Mouse (Mus musculus) embryo, embryonic 10.5 days (tissue): ENCODE measurements around the gene Phf3.
"Not testable (repeated sequence)": the region's sequence is repeated elsewhere in the genome, so short reads cannot be mapped to it uniquely, and the experiment has no call there.

ENCODE experiments used
- DNase-seq: peaks from one replicate; pipeline ENCODE4 v3.0.0-alpha.2; 2015; ENCODE audit warnings: low spot score

Gene Phf3

DNA sequence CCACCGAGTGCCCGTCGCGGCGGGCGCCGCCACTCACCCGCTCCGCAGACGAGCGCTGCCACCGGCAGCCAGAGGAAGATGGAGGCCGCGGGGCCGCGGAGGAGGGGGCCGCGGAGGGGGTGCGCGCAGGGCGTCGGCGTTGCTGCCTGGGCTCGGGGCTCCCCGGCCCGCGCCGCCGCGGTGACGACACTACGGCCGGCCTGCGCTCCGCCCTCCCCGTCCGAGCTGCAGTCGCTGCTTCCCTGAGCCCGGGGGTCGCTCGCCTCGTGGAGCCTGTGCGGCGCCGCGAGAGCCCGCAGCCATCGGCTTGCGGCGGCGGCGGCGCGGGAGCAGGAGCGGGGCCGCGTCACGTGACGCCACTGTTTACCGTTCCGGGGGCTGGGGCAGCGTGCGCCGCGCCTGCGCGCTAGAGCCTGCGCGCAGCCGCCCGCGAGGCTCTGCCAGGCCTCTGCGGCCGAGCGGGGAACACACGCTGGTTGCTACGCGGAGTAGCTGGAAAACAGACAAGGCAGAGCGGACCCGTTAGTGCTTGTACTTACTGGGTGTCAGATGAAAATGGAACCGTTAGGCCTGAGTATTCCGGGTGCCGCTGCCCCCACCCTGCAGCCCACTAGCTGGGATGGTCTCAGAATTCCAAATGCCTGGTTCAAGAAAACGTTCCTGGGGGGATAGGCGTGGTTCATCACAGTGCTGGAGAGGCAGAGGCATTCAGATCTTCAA, at the start of gene Phf3:
TSS of gene Phf3 (minus strand) at position 381 of the 720 bp plus-strand sequence.
- peak; percentile 93 for DNase-seq

DNA sequence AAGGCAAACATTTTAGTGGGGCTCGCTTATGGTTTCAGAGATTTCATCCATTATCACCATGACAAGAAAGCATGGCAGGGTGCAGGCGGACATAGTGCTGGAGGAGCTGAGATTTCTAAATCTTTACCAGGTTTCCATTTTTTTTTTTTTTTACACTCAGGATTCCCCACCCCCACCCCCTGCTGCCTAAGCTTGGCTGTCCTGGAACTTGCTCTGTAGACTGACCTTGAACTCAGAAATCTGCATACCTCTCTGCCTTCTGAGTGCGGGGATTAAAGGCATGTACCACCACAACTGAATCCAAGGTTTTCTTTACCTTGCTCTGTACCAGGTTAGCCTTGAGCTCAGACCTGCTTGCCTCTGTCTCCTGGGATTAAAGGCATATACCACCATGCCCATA, 48.5 kb upstream of the Phf3 start:
- DNase-seq, result no peak

GRCm38 (mm10) chr1:30921252-30921651, 47.5 kb upstream of the Phf3 start:
- no peak for DNase-seq

GRCm38 (mm10) chr1:30920620-30921177, 47.0 kb upstream of the Phf3 start:
- DNase-seq, result no peak

- no peak for DNase-seq
Measured at GRCm38 (mm10) chr1:30910172-30910571, 36.5 kb upstream of the Phf3 start.

GRCm38 (mm10) chr1:30908797-30909196, 35.1 kb upstream of the Phf3 start:
- DNase-seq, result no peak

- DNase-seq, result no peak
Measured at GRCm38 (mm10) chr1:30903480-30904218, 29.9 kb upstream of the Phf3 start.

DNA sequence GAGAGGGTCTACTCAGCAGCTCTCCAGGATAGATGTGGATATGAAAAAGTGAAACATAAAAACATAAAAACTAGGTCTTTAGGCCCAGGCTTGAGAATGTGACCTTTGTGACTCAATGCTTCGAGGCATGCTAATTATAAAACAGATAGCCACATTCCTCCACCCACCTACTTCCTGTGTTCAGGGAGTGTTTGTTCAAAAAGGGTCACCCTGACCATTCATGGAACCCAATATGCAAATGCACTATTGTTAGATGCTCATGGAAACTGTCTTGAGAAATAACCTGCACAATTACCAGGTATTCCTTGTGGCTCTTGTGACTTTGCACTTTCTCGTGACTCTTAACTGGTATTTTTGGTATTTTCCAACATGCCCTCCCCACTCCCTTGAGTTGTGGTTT, 25.0 kb upstream of the Phf3 start:
- DNase-seq, result no peak

GRCm38 (mm10) chr1:30895366-30895765, 21.6 kb upstream of the Phf3 start:
- DNase-seq, result not testable (repeated sequence)

- DNase-seq, result not testable (repeated sequence)
Measured at GRCm38 (mm10) chr1:30883806-30884205, 10.1 kb upstream of the Phf3 start.

- DNase-seq, result peak; percentile 3
Measured at GRCm38 (mm10) chr1:30875746-30876145, 2.0 kb upstream of the Phf3 start.

- DNase-seq, result peak; percentile 20
Measured at GRCm38 (mm10) chr1:30874261-30875131, 775 bp upstream of the Phf3 start.

- DNase-seq, result peak; percentile 74
Measured at GRCm38 (mm10) chr1:30872836-30873540, 733 bp downstream of the Phf3 start.

DNA sequence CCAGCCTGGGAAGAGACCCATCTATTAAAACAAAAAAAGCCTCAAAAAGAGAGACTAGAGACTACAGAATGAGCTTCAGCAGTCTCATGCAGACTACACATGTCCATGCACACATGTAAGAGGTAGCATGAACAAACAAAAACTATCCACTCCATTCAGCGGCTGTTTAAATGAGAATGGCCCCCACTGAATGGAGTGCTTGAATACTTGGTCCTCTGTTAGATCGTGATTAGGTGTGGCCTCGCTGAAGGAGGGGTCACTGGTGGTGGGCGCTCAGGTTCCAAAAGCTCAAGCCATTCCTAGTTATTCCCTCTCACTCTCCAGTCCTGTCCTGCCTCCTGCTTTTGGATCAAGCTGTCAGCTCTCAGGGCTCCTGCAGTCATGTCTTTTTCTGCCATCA, 5.9 kb downstream of the Phf3 start:
- DNase-seq, result no peak

DNA sequence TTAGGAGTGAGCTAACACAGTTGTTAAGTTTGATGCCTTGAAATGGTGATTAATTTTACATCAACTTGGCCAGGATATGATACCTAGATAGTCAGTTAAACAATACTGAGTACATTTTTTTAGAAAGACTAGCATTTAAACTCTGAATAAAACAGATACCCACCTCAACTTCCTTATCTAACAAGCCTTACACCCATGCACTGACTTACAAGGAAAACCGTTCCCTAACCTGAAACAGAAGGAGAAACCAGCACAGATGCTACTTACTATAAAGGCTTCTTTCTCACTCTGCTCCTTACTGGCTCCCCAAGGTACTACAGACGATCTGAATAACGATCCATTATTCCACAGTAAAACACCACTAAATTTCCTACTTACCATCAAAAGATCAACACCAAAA, 21.2 kb downstream of the Phf3 start:
- DNase-seq, result no peak

DNA sequence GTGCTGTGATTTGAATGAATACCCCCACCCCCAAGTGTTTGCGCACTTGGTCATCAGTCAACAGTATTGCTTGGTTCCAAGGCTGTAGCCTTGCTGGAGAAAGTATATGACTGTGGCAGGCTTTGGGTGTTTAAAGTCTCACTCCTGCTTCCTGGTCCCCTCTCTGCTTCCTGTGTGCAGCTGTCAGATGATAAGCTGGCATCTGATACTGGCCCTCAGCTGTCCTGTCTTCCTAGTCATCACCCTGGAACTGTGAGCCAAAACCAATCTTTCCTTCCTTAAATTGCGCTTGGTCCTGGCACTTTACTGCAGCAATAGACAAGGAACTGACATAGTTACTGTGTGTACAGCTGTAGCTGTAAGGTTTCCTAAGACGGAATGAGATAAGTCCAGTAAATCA, 21.8 kb downstream of the Phf3 start:
- no peak for DNase-seq

- no peak for DNase-seq
Measured at GRCm38 (mm10) chr1:30850906-30851305, 22.8 kb downstream of the Phf3 start.

DNA sequence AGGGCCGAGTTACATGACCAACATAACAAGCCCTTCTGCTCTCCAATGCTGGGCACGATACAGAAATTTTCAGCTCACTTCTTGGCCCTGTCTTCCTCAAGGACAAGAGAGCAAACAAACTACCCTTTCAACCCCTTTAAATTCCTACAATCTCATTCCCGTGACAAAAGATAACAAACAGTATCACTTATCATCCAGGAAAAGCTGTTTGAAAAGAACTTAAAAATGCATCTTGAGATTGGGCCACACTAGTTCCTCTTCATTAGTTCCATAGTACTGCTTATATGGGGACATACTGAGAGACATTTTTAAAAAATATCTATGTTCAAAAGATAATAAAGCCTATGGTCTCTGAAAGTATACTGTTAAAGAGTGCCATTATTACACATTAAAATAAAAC, 23.8 kb downstream of the Phf3 start:
- DNase-seq, result no peak

DNA sequence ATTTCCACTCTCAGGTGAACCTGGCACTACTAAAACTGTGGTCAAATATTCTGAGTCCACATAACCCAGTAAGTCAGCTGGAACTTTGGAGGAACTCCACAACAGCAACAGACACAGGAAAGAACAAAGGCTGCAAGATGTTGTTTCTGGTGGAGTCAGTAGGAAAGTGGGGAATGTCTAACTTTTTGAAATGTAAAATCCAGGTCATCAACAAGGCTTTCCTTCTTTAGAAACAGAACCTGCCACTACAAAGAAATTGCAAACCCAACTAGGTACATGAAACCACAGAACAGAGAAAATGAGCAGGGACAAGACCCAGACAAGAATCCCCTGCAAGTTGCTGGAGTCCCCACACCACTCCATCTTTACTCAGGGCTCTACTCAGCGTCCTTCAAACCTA, 26.0 kb downstream of the Phf3 start:
- no peak for DNase-seq

GRCm38 (mm10) chr1:30839662-30840061, 34.1 kb downstream of the Phf3 start:
- no peak for DNase-seq

DNA sequence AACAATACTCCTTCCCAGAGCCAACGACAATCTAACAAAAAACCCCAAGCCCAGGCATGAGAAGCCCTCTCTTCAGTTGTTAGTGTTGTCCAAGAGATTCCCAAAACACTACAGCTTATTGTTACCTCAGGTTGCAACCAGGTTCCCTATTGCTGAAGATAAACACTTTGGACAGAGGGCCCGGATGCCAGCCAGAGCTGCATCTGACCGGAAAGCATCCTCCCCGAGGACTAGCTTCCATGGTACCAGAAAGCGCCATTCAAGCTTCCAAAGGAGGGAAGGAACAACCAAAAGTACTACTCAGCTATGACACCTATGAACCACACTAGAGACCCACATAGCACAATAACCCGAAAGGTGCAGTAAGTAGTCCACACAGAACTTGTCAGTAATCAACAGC, 38.2 kb downstream of the Phf3 start:
- no peak for DNase-seq

GRCm38 (mm10) chr1:30832778-30833177, 40.9 kb downstream of the Phf3 start:
- DNase-seq, result no peak
